Mouse (Mus musculus): ENCODE data around the gene Atg16l2. TPM values are rescaled to one million over a fixed set of nuclear protein-coding genes. Genes with fewer than 3 reads are reported as not detected.

Atg16l2 gene
- polyA plus RNA-seq, 1 experiment from 2014 or later: 5.3 TPM

- Histone ChIP-seq H3K4me3 (ENCODE audit: low read depth, low read length) (no peak overlapping the region), H3K27ac (ENCODE audit: low read depth) (peak overlapping the region; percentile 39; the same call in 1 of the 2 replicates), H3K36me3 (replicated peaks; ENCODE audit: insufficient read depth, low read length) (peaks cover 11% of the 10 kb centered on the region), H3K4me2 (ENCODE audit: low read depth, low read length) (no peak overlapping the region), H3K4me1 (ENCODE audit: insufficient read depth) (peaks cover 23% of the 10 kb centered on the region), H3K9me3 (ENCODE audit: low read length) (no peaks in the 10 kb centered on the region), H3K9ac (replicated peaks) (no peak overlapping the region), H3K27me3 (ENCODE audit: insufficient read depth, low read length) (no peaks in the 10 kb centered on the region)
- WGBS (ENCODE audit: insufficient replicate concordance): 73% methylated on average over 4 of the region's 4 CpGs
- no peak for TF ChIP-seq CTCF (IDR thresholded peaks at IDR 0.05; ENCODE audit: low read depth)
- TF ChIP-seq EP300 (IDR thresholded peaks at IDR 0.05; ENCODE audit: low read depth): no peak
- ATAC-seq (no peak), DNase-seq (no peak)
Measured at GRCm38 (mm10) chr7:101330841-101331173, 28.8 kb upstream of the Atg16l2 start.

GRCm38 (mm10) chr7:101330074-101330840, 28.2 kb upstream of the Atg16l2 start:
- ATAC-seq: no peak
- H3K4me1 ChIP-seq (ENCODE audit: insufficient read depth): peaks cover 22% of the 10 kb centered on the region
- H3K4me3 ChIP-seq (ENCODE audit: low read depth, low read length): no peak overlapping the region
- peak; percentile 31 for DNase-seq
- H3K9ac ChIP-seq (replicated peaks): no peak overlapping the region
- TF ChIP-seq CTCF (IDR thresholded peaks at IDR 0.05; ENCODE audit: low read depth) (no peak), EP300 (IDR thresholded peaks at IDR 0.05; ENCODE audit: low read depth) (no peak)
- peaks cover 12% of the 10 kb centered on the region for H3K36me3 ChIP-seq (replicated peaks; ENCODE audit: insufficient read depth, low read length)
- no peak overlapping the region for H3K4me2 ChIP-seq (ENCODE audit: low read depth, low read length)
- no peaks in the 10 kb centered on the region for H3K9me3 ChIP-seq (ENCODE audit: low read length)
- H3K27me3 ChIP-seq (ENCODE audit: insufficient read depth, low read length): no peaks in the 10 kb centered on the region
- H3K27ac ChIP-seq (ENCODE audit: low read depth): peak overlapping the region; percentile 97
- 75% methylated on average over 10 of the region's 10 CpGs for WGBS (ENCODE audit: insufficient replicate concordance)

- Histone ChIP-seq H3K4me1 (ENCODE audit: insufficient read depth) (peaks cover 23% of the 10 kb centered on the region), H3K27ac (ENCODE audit: low read depth) (peak overlapping the region; percentile 97), H3K9ac (replicated peaks) (peak overlapping the region; percentile 41), H3K4me3 (ENCODE audit: low read depth, low read length) (no peak overlapping the region), H3K27me3 (ENCODE audit: insufficient read depth, low read length) (no peaks in the 10 kb centered on the region), H3K36me3 (replicated peaks; ENCODE audit: insufficient read depth, low read length) (peaks cover 17% of the 10 kb centered on the region), H3K9me3 (ENCODE audit: low read length) (no peaks in the 10 kb centered on the region), H3K4me2 (ENCODE audit: low read depth, low read length) (no peak overlapping the region)
- 69% methylated on average over 4 of the region's 4 CpGs for WGBS (ENCODE audit: insufficient replicate concordance)
- TF ChIP-seq EP300 (IDR thresholded peaks at IDR 0.05; ENCODE audit: low read depth) (no peak), CTCF (IDR thresholded peaks at IDR 0.05; ENCODE audit: low read depth) (no peak)
- no peak for DNase-seq
- ATAC-seq: no peak
Measured at GRCm38 (mm10) chr7:101329606-101330005, 27.6 kb upstream of the Atg16l2 start.

- peaks cover 13% of the 10 kb centered on the region for H3K36me3 ChIP-seq (replicated peaks; ENCODE audit: insufficient read depth, low read length)
- no peak for ATAC-seq
- H3K27ac ChIP-seq (ENCODE audit: low read depth): peak overlapping the region; percentile 97
- H3K27me3 ChIP-seq (ENCODE audit: insufficient read depth, low read length): no peaks in the 10 kb centered on the region
- TF ChIP-seq CTCF (IDR thresholded peaks at IDR 0.05; ENCODE audit: low read depth) (peak; percentile 27), EP300 (IDR thresholded peaks at IDR 0.05; ENCODE audit: low read depth) (no peak)
- no peaks in the 10 kb centered on the region for H3K9me3 ChIP-seq (ENCODE audit: low read length)
- no peak for DNase-seq
- H3K4me2 ChIP-seq (ENCODE audit: low read depth, low read length): peak overlapping the region; percentile 36; the same call in 1 of the 2 replicates
- peaks cover 31% of the 10 kb centered on the region for H3K4me1 ChIP-seq (ENCODE audit: insufficient read depth)
- peak overlapping the region; percentile 41 for H3K9ac ChIP-seq (replicated peaks)
- WGBS (ENCODE audit: insufficient replicate concordance): 64% methylated on average over 4 of the region's 4 CpGs
- no peak overlapping the region for H3K4me3 ChIP-seq (ENCODE audit: low read depth, low read length)
Measured at GRCm38 (mm10) chr7:101328621-101329158, 26.6 kb upstream of the Atg16l2 start.

GRCm38 (mm10) chr7:101327786-101328185, 25.7 kb upstream of the Atg16l2 start:
- ATAC-seq: no peak
- H3K4me3 ChIP-seq (ENCODE audit: low read depth, low read length): 0 out of 2 replicates have a peak overlapping the region, but pooled peaks have one; percentile 8

GRCm38 (mm10) chr7:101327263-101327662, 25.2 kb upstream of the Atg16l2 start:
- DNase-seq (no peak), ATAC-seq (no peak)
- Histone ChIP-seq H3K27ac (ENCODE audit: low read depth) (peak overlapping the region; percentile 97), H3K4me3 (ENCODE audit: low read depth, low read length) (0 out of 2 replicates have a peak overlapping the region, but pooled peaks have one; percentile 8), H3K4me1 (ENCODE audit: insufficient read depth) (peaks cover 35% of the 10 kb centered on the region), H3K9me3 (ENCODE audit: low read length) (no peaks in the 10 kb centered on the region), H3K9ac (replicated peaks) (peak overlapping the region; percentile 51; the same call in 1 of the 2 replicates), H3K4me2 (ENCODE audit: low read depth, low read length) (peak overlapping the region; percentile 36), H3K27me3 (ENCODE audit: insufficient read depth, low read length) (no peaks in the 10 kb centered on the region), H3K36me3 (replicated peaks; ENCODE audit: insufficient read depth, low read length) (peaks cover 11% of the 10 kb centered on the region)
- TF ChIP-seq CTCF (IDR thresholded peaks at IDR 0.05; ENCODE audit: low read depth) (no peak), EP300 (IDR thresholded peaks at IDR 0.05; ENCODE audit: low read depth) (no peak)
- WGBS (ENCODE audit: insufficient replicate concordance): 50% methylated on average over 5 of the region's 5 CpGs

More at GRCm38 (mm10) chr7:101327786-101328185, 25.7 kb upstream of the Atg16l2 start:
- Histone ChIP-seq H3K27me3 (ENCODE audit: insufficient read depth, low read length) (no peaks in the 10 kb centered on the region), H3K27ac (ENCODE audit: low read depth) (peak overlapping the region; percentile 97), H3K4me2 (ENCODE audit: low read depth, low read length) (peak overlapping the region; percentile 36), H3K9me3 (ENCODE audit: low read length) (no peaks in the 10 kb centered on the region), H3K4me1 (ENCODE audit: insufficient read depth) (peaks cover 35% of the 10 kb centered on the region), H3K9ac (replicated peaks) (peak overlapping the region; percentile 51; the same call in 1 of the 2 replicates), H3K36me3 (replicated peaks; ENCODE audit: insufficient read depth, low read length) (peaks cover 11% of the 10 kb centered on the region)
- DNase-seq: no peak
- 78% methylated on average over 2 of the region's 2 CpGs for WGBS (ENCODE audit: insufficient replicate concordance)
- TF ChIP-seq EP300 (IDR thresholded peaks at IDR 0.05; ENCODE audit: low read depth) (no peak), CTCF (IDR thresholded peaks at IDR 0.05; ENCODE audit: low read depth) (no peak)

All from liver, postnatal 0 days (tissue).